Mouse (Mus musculus): ENCODE measurements around the gene Olfr315. TPM values are rescaled to one million over a fixed set of nuclear protein-coding genes. Genes with fewer than 3 reads are reported as not detected.
"Not testable (repeated sequence)": the region's sequence is repeated elsewhere in the genome, so short reads cannot be mapped to it uniquely, and the experiment has no call there.

Olfr315 gene
- polyA plus RNA-seq (2015; fragmentation: Nextera tagmentation; extraction: Ambion mirVana) = not detected in 2 replicates

- ATAC-seq = no peak
- H3K4me1 ChIP-seq (replicated peaks; ENCODE audit: control insufficient read depth, insufficient read depth, low read length) = no peaks in the 10 kb centered on the region
Measured at GRCm38 (mm10) chr11:58772888-58773287, at the start of gene Olfr315. Gene Olfr315 (plus strand): TSS chr11:58773188.

DNA sequence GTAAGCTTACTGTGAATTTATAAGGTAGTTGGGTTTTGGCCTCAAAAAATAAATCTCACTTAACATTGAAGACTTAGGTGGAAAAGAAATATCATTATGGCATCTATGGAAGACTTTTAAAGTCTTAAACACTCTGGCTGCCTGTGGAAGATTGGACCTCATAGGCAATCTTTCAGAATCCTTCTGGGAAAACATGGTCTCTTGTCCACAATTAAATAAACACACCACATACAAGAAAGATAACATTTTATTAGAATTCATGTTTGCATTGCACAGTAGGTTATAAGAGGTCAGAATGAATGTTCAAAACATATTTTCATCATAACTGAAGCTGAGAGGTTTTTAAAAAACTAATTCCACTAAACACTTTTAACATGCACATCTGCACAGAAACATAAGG is 49.1 kb upstream of the Olfr315 start, which contains the start of gene Olfr318:
TSS of gene Olfr318 (minus strand) at position 101 of the 400 bp plus-strand sequence.
- no peaks in the 10 kb centered on the region for H3K27me3 ChIP-seq (replicated peaks; ENCODE audit: control insufficient read depth, insufficient read depth, low read length)
- no peak within 1 kb of the TSS for H3K4me2 ChIP-seq (replicated peaks; ENCODE audit: low read depth)
- no peaks in the 10 kb centered on the region for H3K4me1 ChIP-seq (replicated peaks; ENCODE audit: control insufficient read depth, insufficient read depth, low read length)
- TF ChIP-seq CTCF (IDR thresholded peaks at IDR 0.05; ENCODE audit: low read depth) = no peak
- H3K27ac ChIP-seq (ENCODE audit: low read depth, low read length) = no peak within 1 kb of the TSS
- no peak within 1 kb of the TSS for H3K9ac ChIP-seq (ENCODE audit: low read depth, low read length)
- no peak for ATAC-seq
- H3K9me3 ChIP-seq (ENCODE audit: control insufficient read depth) = no peaks in the 10 kb centered on the region
- no peaks in the 10 kb centered on the region for H3K36me3 ChIP-seq (ENCODE audit: control insufficient read depth, insufficient read depth)
- H3K4me3 ChIP-seq (ENCODE audit: low read depth, low read length) = no peak within 1 kb of the TSS

More at GRCm38 (mm10) chr11:58772888-58773287, at the start of gene Olfr315:
- Histone ChIP-seq H3K27ac (ENCODE audit: low read depth, low read length) (no peak within 1 kb of the TSS), H3K9me3 (ENCODE audit: control insufficient read depth) (no peaks in the 10 kb centered on the region), H3K4me2 (replicated peaks; ENCODE audit: low read depth) (no peak within 1 kb of the TSS), H3K4me3 (ENCODE audit: low read depth, low read length) (no peak within 1 kb of the TSS), H3K9ac (ENCODE audit: low read depth, low read length) (no peak within 1 kb of the TSS), H3K36me3 (ENCODE audit: control insufficient read depth, insufficient read depth) (no peaks in the 10 kb centered on the region), H3K27me3 (replicated peaks; ENCODE audit: control insufficient read depth, insufficient read depth, low read length) (no peaks in the 10 kb centered on the region)
- TF ChIP-seq CTCF (IDR thresholded peaks at IDR 0.05; ENCODE audit: low read depth) = no peak

DNA sequence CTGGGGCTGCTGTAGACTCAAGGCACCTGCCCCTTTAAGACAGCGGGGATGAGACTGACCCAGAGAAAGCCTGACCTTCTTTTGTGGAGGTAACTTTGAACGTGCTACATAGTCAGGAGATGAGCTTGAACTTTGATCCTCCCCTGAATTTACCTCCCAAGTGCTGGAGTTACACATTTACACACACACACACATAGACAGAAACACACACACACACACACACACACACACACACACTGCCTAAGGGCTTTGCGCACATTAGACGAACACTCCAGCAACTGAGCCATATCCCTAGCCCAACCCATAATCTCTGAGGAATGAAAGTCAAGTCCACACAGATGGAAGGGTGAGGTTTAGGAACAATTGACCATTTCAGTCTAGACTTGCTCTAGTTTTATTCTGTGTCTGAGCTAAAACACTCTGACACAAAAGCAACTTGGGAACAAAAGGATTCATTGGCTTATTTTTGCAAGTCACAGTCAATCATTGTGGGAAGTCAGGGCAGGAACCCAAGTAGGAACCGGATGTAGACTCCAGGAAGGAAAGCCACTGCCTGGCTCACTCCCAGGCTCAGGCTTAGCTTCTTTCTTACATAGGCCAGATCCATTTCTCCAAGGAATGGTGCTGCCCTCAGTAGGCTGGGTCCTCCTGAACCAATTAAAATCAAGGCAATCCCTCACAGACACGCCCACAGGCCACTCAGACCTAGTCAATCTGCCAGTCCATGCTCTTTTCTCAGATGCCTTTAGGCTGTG is 44.9 kb upstream of the Olfr315 start:
- H3K36me3 ChIP-seq (ENCODE audit: control insufficient read depth, insufficient read depth); ATAC-seq; H3K4me3 ChIP-seq (ENCODE audit: low read depth, low read length); H3K4me2 ChIP-seq (replicated peaks; ENCODE audit: low read depth); H3K4me1 ChIP-seq (replicated peaks; ENCODE audit: control insufficient read depth, insufficient read depth, low read length); H3K27me3 ChIP-seq (replicated peaks; ENCODE audit: control insufficient read depth, insufficient read depth, low read length); H3K9ac ChIP-seq (ENCODE audit: low read depth, low read length); H3K27ac ChIP-seq (ENCODE audit: low read depth, low read length); H3K9me3 ChIP-seq (ENCODE audit: control insufficient read depth): not testable (repeated sequence)
- 75% methylated on average over 5 of the region's 6 CpGs for WGBS

DNA sequence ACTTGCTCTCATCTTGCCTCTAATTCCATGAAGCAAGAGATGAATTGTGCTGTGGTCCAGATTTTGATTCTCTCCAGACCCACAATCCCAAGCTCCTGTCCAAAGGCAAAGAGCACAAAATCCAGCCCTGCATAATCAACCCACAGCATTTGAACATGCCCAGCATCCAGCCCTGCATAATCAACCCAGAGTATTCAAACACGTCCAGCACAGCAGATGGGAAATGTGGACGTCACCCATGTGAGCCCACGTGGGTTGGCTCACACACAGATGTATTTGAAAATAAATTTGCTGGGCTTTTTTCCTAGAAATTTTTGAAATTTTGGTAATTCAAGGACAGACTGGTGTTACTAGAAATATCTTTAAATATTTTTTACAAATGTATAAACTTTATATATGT is 39.6 kb upstream of the Olfr315 start:
- Histone ChIP-seq H3K9ac (ENCODE audit: low read depth, low read length) (no peak overlapping the region), H3K4me3 (ENCODE audit: low read depth, low read length) (no peak overlapping the region), H3K4me2 (replicated peaks; ENCODE audit: low read depth) (no peak overlapping the region), H3K9me3 (ENCODE audit: control insufficient read depth) (no peaks in the 10 kb centered on the region), H3K36me3 (ENCODE audit: control insufficient read depth, insufficient read depth) (no peaks in the 10 kb centered on the region), H3K27me3 (replicated peaks; ENCODE audit: control insufficient read depth, insufficient read depth, low read length) (no peaks in the 10 kb centered on the region), H3K27ac (ENCODE audit: low read depth, low read length) (no peak overlapping the region), H3K4me1 (replicated peaks; ENCODE audit: control insufficient read depth, insufficient read depth, low read length) (no peaks in the 10 kb centered on the region)
- 64% methylated on average over 3 of the region's 3 CpGs for WGBS
- ATAC-seq = no peak
- no peak for TF ChIP-seq CTCF (IDR thresholded peaks at IDR 0.05; ENCODE audit: low read depth)

DNA sequence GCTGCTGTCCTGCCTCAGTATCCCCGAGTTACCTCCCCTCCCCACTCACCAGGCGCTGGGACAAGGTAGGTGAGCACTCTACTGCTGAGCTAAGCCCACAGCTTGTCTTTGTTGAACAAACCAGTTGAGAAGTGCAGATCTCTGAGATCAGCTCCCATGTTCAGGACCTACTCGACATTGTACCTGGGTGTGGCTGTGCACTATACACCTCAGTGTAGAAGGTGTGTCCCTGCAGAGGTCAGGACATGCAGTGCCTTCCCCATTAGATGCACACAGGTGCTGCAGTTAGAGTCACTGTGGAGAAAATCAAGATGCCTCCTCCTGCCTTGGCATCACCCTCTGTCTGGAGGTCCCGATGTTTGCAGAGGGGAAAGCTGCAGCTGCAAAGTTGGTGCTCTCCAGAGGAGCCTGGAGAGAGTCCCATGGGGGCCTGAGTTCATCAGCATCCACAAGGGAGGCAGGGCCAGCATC is 34.2 kb upstream of the Olfr315 start, which contains the start of gene Olfr317:
TSS of gene Olfr317 (minus strand) at position 421 of the 471 bp plus-strand sequence.
- no peak for ATAC-seq
- Histone ChIP-seq H3K27me3 (replicated peaks; ENCODE audit: control insufficient read depth, insufficient read depth, low read length) (no peaks in the 10 kb centered on the region), H3K36me3 (ENCODE audit: control insufficient read depth, insufficient read depth) (no peaks in the 10 kb centered on the region), H3K9ac (ENCODE audit: low read depth, low read length) (no peak within 1 kb of the TSS), H3K4me1 (replicated peaks; ENCODE audit: control insufficient read depth, insufficient read depth, low read length) (no peaks in the 10 kb centered on the region), H3K9me3 (ENCODE audit: control insufficient read depth) (no peaks in the 10 kb centered on the region), H3K27ac (ENCODE audit: low read depth, low read length) (no peak within 1 kb of the TSS), H3K4me2 (replicated peaks; ENCODE audit: low read depth) (no peak within 1 kb of the TSS), H3K4me3 (ENCODE audit: low read depth, low read length) (no peak within 1 kb of the TSS)
- 57% methylated on average over 4 of the region's 4 CpGs for WGBS
- no peak for TF ChIP-seq CTCF (IDR thresholded peaks at IDR 0.05; ENCODE audit: low read depth)

DNA sequence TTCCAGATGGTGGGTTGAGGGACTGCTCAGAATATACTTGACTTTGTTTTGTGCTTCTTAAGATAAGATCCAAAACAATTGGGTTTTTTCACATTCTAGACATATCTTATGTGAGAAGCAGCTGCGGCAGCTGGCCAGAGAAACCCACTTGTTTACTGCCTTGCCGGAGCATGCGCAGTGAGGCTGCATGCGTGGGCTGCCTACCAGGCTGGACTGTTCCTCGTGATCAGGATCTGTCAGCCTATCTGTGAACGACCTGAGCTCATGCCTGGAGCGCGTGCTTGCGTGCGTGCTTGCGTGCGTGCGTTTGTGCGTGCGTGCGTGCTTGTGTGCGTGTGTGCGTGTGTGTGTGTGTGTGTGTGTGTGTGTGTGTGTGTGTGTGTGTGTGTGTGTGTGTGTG is 21.9 kb upstream of the Olfr315 start:
- not testable (repeated sequence) for H3K4me3 ChIP-seq (ENCODE audit: low read depth, low read length); H3K27me3 ChIP-seq (replicated peaks; ENCODE audit: control insufficient read depth, insufficient read depth, low read length); H3K9me3 ChIP-seq (ENCODE audit: control insufficient read depth); H3K27ac ChIP-seq (ENCODE audit: low read depth, low read length); H3K4me2 ChIP-seq (replicated peaks; ENCODE audit: low read depth); H3K9ac ChIP-seq (ENCODE audit: low read depth, low read length); H3K4me1 ChIP-seq (replicated peaks; ENCODE audit: control insufficient read depth, insufficient read depth, low read length); ATAC-seq; H3K36me3 ChIP-seq (ENCODE audit: control insufficient read depth, insufficient read depth)
- WGBS = 84% methylated on average over 18 of the region's 18 CpGs

Measured in intestine, postnatal 0 days (tissue).